Mouse (Mus musculus): Measurements from ENCODE around the gene Thegl. TPM values are rescaled to one million over a fixed set of nuclear protein-coding genes. Genes with fewer than 3 reads are reported as not detected.
A peak's percentile ranks its signal among the peaks of the same experiment; 100 is the strongest.

The Thegl gene
- total and polyA plus RNA-seq, 3 experiments: not detected

DNA sequence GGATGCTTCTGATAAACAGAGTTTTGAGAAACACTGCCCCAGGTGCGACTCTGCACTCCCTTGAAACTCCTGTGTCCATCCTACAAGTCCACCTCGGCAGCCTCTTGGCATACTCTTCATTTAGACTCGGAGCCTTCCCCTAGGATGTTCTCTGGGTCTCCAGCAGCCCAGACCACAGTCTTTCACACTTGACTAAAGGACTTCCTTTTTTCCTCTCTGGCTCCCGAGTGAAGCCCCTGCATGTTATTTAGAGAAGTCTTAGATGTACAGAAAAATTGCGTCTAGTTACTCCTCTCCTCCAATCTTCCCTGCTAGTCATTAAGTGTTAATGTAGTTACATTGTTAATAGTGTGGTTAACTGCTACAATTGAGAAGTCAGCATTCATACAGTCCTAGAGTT is 28.5 kb downstream of the Thegl start:
- Histone ChIP-seq H3K4me3 (ENCODE audit: control insufficient read depth in 1 of 2, insufficient read depth in 1 of 2, low read depth in 2 of 2, low read length in 2 of 2) (no peak overlapping the region), H3K9me3 (replicated peaks; ENCODE audit: insufficient read depth, low read length) (no peaks in the 10 kb centered on the region), H3K27me3 (ENCODE audit: control insufficient read depth in 1 of 2, insufficient read depth in 2 of 2, low read length in 2 of 2) (peaks cover 4% of the 10 kb centered on the region in 2 experiments), H3K79me2 (ENCODE audit: control insufficient read depth, insufficient read depth, low read length, poor library complexity) (no peaks in the 10 kb centered on the region), H3K36me3 (ENCODE audit: control insufficient read depth in 1 of 2, insufficient read depth in 2 of 2, low read length in 2 of 2) (peaks cover 0 to 2% of the 10 kb centered on the region in 2 experiments; a peak in 2 of 4 replicates), H3K4me1 (ENCODE audit: control insufficient read depth in 1 of 2, insufficient read depth in 2 of 2, low read length in 2 of 2) (peaks cover 0 to 7% of the 10 kb centered on the region in 2 experiments; a peak in 2 of 4 replicates), H3K27ac (ENCODE audit: control insufficient read depth, low read depth, low read length) (no peak overlapping the region), H3K9ac (ENCODE audit: control insufficient read depth, low read depth, low read length, poor library complexity, severe bottlenecking) (no peak overlapping the region)
- peak; percentile 59 for DNase-seq (ENCODE audit: low read depth, low spot score)
- 0 out of 4 replicates have a peak, but pooled peaks of 1 of the 2 experiments have one; percentile 10 for TF ChIP-seq EP300 (IDR thresholded peaks at IDR 0.05; ENCODE audit: low read depth in 1 of 2, low read length in 2 of 2)
- no peak for TF ChIP-seq SMC3 (IDR thresholded peaks at IDR 0.05; ENCODE audit: low read depth, low read length)

- Histone ChIP-seq H3K27ac (ENCODE audit: control insufficient read depth, low read depth, low read length) (no peak overlapping the region), H3K4me3 (ENCODE audit: control insufficient read depth in 1 of 2, insufficient read depth in 1 of 2, low read depth in 2 of 2, low read length in 2 of 2) (no peak overlapping the region), H3K4me1 (ENCODE audit: control insufficient read depth in 1 of 2, insufficient read depth in 2 of 2, low read length in 2 of 2) (peaks cover 4 to 18% of the 10 kb centered on the region in 2 experiments), H3K79me2 (ENCODE audit: control insufficient read depth, insufficient read depth, low read length, poor library complexity) (no peaks in the 10 kb centered on the region), H3K27me3 (ENCODE audit: control insufficient read depth in 1 of 2, insufficient read depth in 2 of 2, low read length in 2 of 2) (peaks cover 0 to 1% of the 10 kb centered on the region in 2 experiments; a peak in 2 of 4 replicates), H3K9me3 (replicated peaks; ENCODE audit: insufficient read depth, low read length) (no peaks in the 10 kb centered on the region), H3K36me3 (ENCODE audit: control insufficient read depth in 1 of 2, insufficient read depth in 2 of 2, low read length in 2 of 2) (peaks cover 0 to 9% of the 10 kb centered on the region in 2 experiments; a peak in 2 of 4 replicates), H3K9ac (ENCODE audit: control insufficient read depth, low read depth, low read length, poor library complexity, severe bottlenecking) (no peak overlapping the region)
- TF ChIP-seq UBTF (IDR thresholded peaks at IDR 0.05; ENCODE audit: borderline replicate concordance, insufficient read depth, low read depth, low read length): no peak
- DNase-seq (ENCODE audit: low read depth, low spot score): peak; percentile 66
Measured at GRCm38 (mm10) chr5:77052616-77053015, 36.8 kb downstream of the Thegl start.

DNA sequence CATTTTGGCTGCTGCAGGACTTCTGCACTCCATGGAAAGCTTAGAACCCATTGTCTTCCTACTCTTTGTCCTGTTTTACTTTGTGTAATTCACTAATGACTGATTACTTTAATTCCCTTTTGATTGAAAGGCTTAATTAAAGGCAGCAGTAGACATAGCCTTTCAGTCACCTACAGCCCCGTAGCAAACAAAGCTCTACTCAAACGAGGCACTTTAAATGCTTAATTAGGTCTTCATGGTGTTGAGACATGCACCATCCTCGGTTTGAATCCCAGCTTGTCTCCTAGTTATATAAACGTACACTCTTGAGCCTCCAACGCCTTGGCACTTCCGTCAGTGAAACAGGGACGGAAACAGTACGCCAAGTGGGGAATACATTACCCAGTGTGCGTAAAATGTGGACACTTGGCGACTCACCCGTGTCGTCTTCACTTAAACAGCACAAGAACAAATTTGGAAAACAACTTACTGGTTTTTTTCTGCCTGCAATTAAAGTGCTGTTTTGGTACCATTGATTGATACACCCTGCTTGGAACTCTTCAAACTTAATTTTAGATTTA is 41.1 kb downstream of the Thegl start:
- Histone ChIP-seq H3K27ac (ENCODE audit: control insufficient read depth, low read depth, low read length) (no peak overlapping the region), H3K36me3 (ENCODE audit: control insufficient read depth in 1 of 2, insufficient read depth in 2 of 2, low read length in 2 of 2) (peaks cover 0 to 5% of the 10 kb centered on the region in 2 experiments; a peak in 2 of 4 replicates), H3K4me3 (ENCODE audit: control insufficient read depth in 1 of 2, insufficient read depth in 1 of 2, low read depth in 2 of 2, low read length in 2 of 2) (no peak overlapping the region), H3K9me3 (replicated peaks; ENCODE audit: insufficient read depth, low read length) (no peaks in the 10 kb centered on the region), H3K79me2 (ENCODE audit: control insufficient read depth, insufficient read depth, low read length, poor library complexity) (no peaks in the 10 kb centered on the region), H3K9ac (ENCODE audit: control insufficient read depth, low read depth, low read length, poor library complexity, severe bottlenecking) (no peak overlapping the region), H3K27me3 (ENCODE audit: control insufficient read depth in 1 of 2, insufficient read depth in 2 of 2, low read length in 2 of 2) (peaks cover 0 to 1% of the 10 kb centered on the region in 2 experiments; a peak in 3 of 4 replicates), H3K4me1 (ENCODE audit: control insufficient read depth in 1 of 2, insufficient read depth in 2 of 2, low read length in 2 of 2) (peaks cover 3 to 4% of the 10 kb centered on the region in 2 experiments; a peak in 2 of 4 replicates)
- no peak for DNase-seq (ENCODE audit: low read depth, low spot score)
- TF ChIP-seq GATA1 (IDR thresholded peaks at IDR 0.05; ENCODE audit: low read depth, low read length) (no peak), HCFC1 (IDR thresholded peaks at IDR 0.05; ENCODE audit: low read depth, low read length) (no peak), RCOR1 (IDR thresholded peaks at IDR 0.05; ENCODE audit: low read depth, low read length) (no peak), MYB (IDR thresholded peaks at IDR 0.05; ENCODE audit: low read depth, low read length) (no peak), MXI1 (IDR thresholded peaks at IDR 0.05; ENCODE audit: low read depth, low read length) (no peak), E2F4 (IDR thresholded peaks at IDR 0.05; ENCODE audit: borderline replicate concordance, low read depth, low read length) (no peak), MEF2A (IDR thresholded peaks at IDR 0.05; ENCODE audit: extremely low read depth, insufficient replicate concordance, low read depth, low read length, poor library complexity, severe bottlenecking) (no peak), KAT2A (conservative IDR thresholded peaks at IDR 0.05; ENCODE audit: low read depth, low read length) (no peak), ZC3H11A (IDR thresholded peaks at IDR 0.05; ENCODE audit: low read depth, low read length) (no peak), NRF1 (IDR thresholded peaks at IDR 0.05; ENCODE audit: insufficient read depth, low read depth, low read length, poor library complexity, severe bottlenecking) (no peak), JUND (IDR thresholded peaks at IDR 0.05; ENCODE audit: low read depth, low read length) (no peak), EP300 (IDR thresholded peaks at IDR 0.05; ENCODE audit: low read depth in 1 of 2, low read length in 2 of 2) (no peak), ETS1 (IDR thresholded peaks at IDR 0.05; ENCODE audit: low read depth, low read length) (no peak), USF2 (IDR thresholded peaks at IDR 0.05; ENCODE audit: borderline replicate concordance in 1 of 2, insufficient read depth in 1 of 2, low read depth in 1 of 2, low read length in 2 of 2) (no peak), SIN3A (IDR thresholded peaks at IDR 0.05; ENCODE audit: low read length) (no peak), MYC (IDR thresholded peaks at IDR 0.05; ENCODE audit: low read depth, low read length) (no peak), CHD2 (IDR thresholded peaks at IDR 0.05; ENCODE audit: low read length) (no peak), SMC3 (IDR thresholded peaks at IDR 0.05; ENCODE audit: low read depth, low read length) (no peak), NELFE (IDR thresholded peaks at IDR 0.05; ENCODE audit: low read depth, low read length) (no peak)

Data from MEL (cell line).